Mouse (Mus musculus): ENCODE results near the gene Gsk3b.
"Not testable (repeated sequence)": the region's sequence is repeated elsewhere in the genome, so short reads cannot be mapped to it uniquely, and the experiment has no call there.

Gsk3b gene

GRCm38 (mm10) chr16:38191460-38191859, 102.7 kb downstream of the Gsk3b start:
- DNase-seq, result no peak

- DNase-seq, result no peak
These were observed 103.8 kb downstream of the Gsk3b start for GRCm38 (mm10) chr16:38192640-38193039.

GRCm38 (mm10) chr16:38197299-38197698, 108.5 kb downstream of the Gsk3b start:
- peak; percentile 55 for DNase-seq

- no peak for DNase-seq
These were observed 116.5 kb downstream of the Gsk3b start for GRCm38 (mm10) chr16:38205272-38205671.

GRCm38 (mm10) chr16:38222491-38222890, 133.7 kb downstream of the Gsk3b start:
- DNase-seq, result not testable (repeated sequence)

GRCm38 (mm10) chr16:38236936-38237585, 148.3 kb downstream of the Gsk3b start:
- DNase-seq, result no peak

- DNase-seq, result no peak
These were observed 150.9 kb downstream of the Gsk3b start for GRCm38 (mm10) chr16:38239729-38240128.

GRCm38 (mm10) chr16:38240167-38240566, 151.4 kb downstream of the Gsk3b start:
- DNase-seq, result no peak

- DNase-seq, result no peak
These were observed 155.3 kb downstream of the Gsk3b start for GRCm38 (mm10) chr16:38244111-38244510.

GRCm38 (mm10) chr16:38245379-38245778, 156.6 kb downstream of the Gsk3b start:
- DNase-seq, result no peak

GRCm38 (mm10) chr16:38245849-38246585, 157.2 kb downstream of the Gsk3b start:
- no peak for DNase-seq

GRCm38 (mm10) chr16:38248331-38248961, 159.6 kb downstream of the Gsk3b start:
- no peak for DNase-seq

- DNase-seq, result no peak
These were observed 161.7 kb downstream of the Gsk3b start for GRCm38 (mm10) chr16:38250467-38250866.

- no peak for DNase-seq
These were observed 165.2 kb downstream of the Gsk3b start for GRCm38 (mm10) chr16:38254001-38254400.

GRCm38 (mm10) chr16:38255107-38255506, 166.3 kb downstream of the Gsk3b start:
- no peak for DNase-seq

- DNase-seq, result no peak
These were observed 167.1 kb downstream of the Gsk3b start for GRCm38 (mm10) chr16:38255927-38256326.

GRCm38 (mm10) chr16:38271601-38272000, 182.8 kb downstream of the Gsk3b start:
- no peak for DNase-seq

- DNase-seq, result no peak
These were observed 183.7 kb downstream of the Gsk3b start for GRCm38 (mm10) chr16:38272483-38272882.

GRCm38 (mm10) chr16:38274737-38275136, 185.9 kb downstream of the Gsk3b start:
- DNase-seq, result no peak

- no peak for DNase-seq
These were observed 191.0 kb downstream of the Gsk3b start for GRCm38 (mm10) chr16:38279794-38280193.

GRCm38 (mm10) chr16:38280951-38281350, 192.2 kb downstream of the Gsk3b start:
- no peak for DNase-seq

- DNase-seq, result no peak
These were observed 193.9 kb downstream of the Gsk3b start for GRCm38 (mm10) chr16:38282559-38283160.

GRCm38 (mm10) chr16:38283300-38283699, 194.5 kb downstream of the Gsk3b start:
- DNase-seq, result no peak

- no peak for DNase-seq
These were observed 197.0 kb downstream of the Gsk3b start for GRCm38 (mm10) chr16:38285801-38286200.
